ENCODE assay signal across 13 mouse cellular contexts in the genomic region with DNA sequence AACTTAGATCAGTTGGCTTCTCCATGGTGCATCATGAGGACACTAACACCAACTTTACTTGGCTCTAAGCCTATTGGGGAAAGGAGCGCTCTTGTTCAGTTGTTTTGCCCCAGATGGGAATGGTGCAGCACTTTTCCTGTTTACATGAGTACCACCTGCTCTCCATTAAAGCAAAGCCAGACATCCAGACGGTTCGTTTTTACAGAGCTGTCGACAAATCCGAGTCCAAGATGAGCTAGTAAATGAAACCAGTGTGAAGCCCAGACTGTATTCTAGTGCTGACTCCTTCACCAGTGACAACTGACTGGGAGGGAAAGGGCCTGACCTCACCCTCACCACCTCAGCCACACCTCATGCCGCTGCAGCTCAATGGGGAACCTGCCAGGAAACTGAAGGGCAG. TPM values are rescaled to one million over a fixed set of nuclear protein-coding genes. Genes with fewer than 3 reads are reported as not detected.
DNase-seq lines count a peak whose midpoint lies in the region; ATAC-seq lines count a peak whose summit lies in the region.
"Had no signal": no experiment of that assay in that cellular context is flagged by ENCODE, and none has a peak within 500 bp of the region (broad histone marks: within the 10 kb centered on the region; RNA-seq: fewer than 3 reads in every experiment).

No protein-coding gene starts in this region.

- H3K27ac ChIP-seq in intestine, embryonic 15.5 days: no peak overlapping the region
- 0 out of 2 replicates have a peak overlapping the region, but pooled peaks have one; percentile 19 for H3K27ac ChIP-seq in stomach, embryonic 16.5 days (ENCODE audit: low read length)

- no peak overlapping the region for H3K9ac ChIP-seq in intestine, embryonic 15.5 days
- H3K9ac ChIP-seq in stomach, embryonic 16.5 days (ENCODE audit: low read length): no peak overlapping the region
- H3K9ac ChIP-seq: heart, embryonic 12.5 days had no signal

- H3K9me3 ChIP-seq in intestine, embryonic 15.5 days: no peaks in the 10 kb centered on the region
- no peaks in the 10 kb centered on the region for H3K9me3 ChIP-seq in stomach, embryonic 16.5 days (replicated peaks; ENCODE audit: control insufficient read depth, low read length)
- H3K9me3 ChIP-seq: heart, embryonic 12.5 days had no signal

- H3K4me3 ChIP-seq in intestine, embryonic 15.5 days (replicated peaks): no peak overlapping the region
- no peak overlapping the region for H3K4me3 ChIP-seq in stomach, embryonic 16.5 days (replicated peaks; ENCODE audit: low read length)
- H3K4me3 ChIP-seq: heart, embryonic 12.5 days had no signal

- no peaks in the 10 kb centered on the region for H3K27me3 ChIP-seq in intestine, embryonic 15.5 days (replicated peaks)
- H3K27me3 ChIP-seq in stomach, embryonic 16.5 days (ENCODE audit: control insufficient read depth, insufficient read depth, low read length): no peaks in the 10 kb centered on the region
- H3K27me3 ChIP-seq: heart, embryonic 12.5 days had no signal

- no peak overlapping the region for H3K4me2 ChIP-seq in intestine, embryonic 15.5 days (replicated peaks)
- no peak overlapping the region for H3K4me2 ChIP-seq in stomach, embryonic 16.5 days (ENCODE audit: low read depth, low read length)
- H3K4me2 ChIP-seq: heart, embryonic 12.5 days; liver, embryonic 11.5 days had no signal

- 28% methylated on average over 6 of the region's 6 CpGs for WGBS in intestine, embryonic 15.5 days
- 35% methylated on average over 6 of the region's 6 CpGs for WGBS in stomach, embryonic 16.5 days

- peaks cover 4% of the 10 kb centered on the region; the same call in 1 of the 2 replicates for H3K4me1 ChIP-seq in intestine, embryonic 15.5 days (replicated peaks)
- no peaks in the 10 kb centered on the region for H3K4me1 ChIP-seq in stomach, embryonic 16.5 days (ENCODE audit: control insufficient read depth, insufficient read depth, low read length)
- H3K4me1 ChIP-seq: heart, embryonic 12.5 days had no signal

- peaks cover 34% of the 10 kb centered on the region for H3K36me3 ChIP-seq in intestine, embryonic 15.5 days
- peaks cover 20% of the 10 kb centered on the region for H3K36me3 ChIP-seq in stomach, embryonic 16.5 days (ENCODE audit: control insufficient read depth, insufficient read depth, low read length)

- ATAC-seq in intestine, embryonic 15.5 days: peak; percentile 39; the same call in 1 of the 2 replicates
- no peak; the same call in 1 of the 2 replicates for ATAC-seq in stomach, embryonic 16.5 days (ENCODE audit: insufficient read depth, low FRiP score)
- no peak for ATAC-seq in megakaryocyte, adult 5-6 weeks (ENCODE audit: poor library complexity, severe bottlenecking)
- ATAC-seq: hindbrain, embryonic 16.5 days had no signal

- peak; percentile 7 for DNase-seq in embryo, embryonic 10.5 days (ENCODE audit: low spot score)
- no peak for DNase-seq in embryo, embryonic 11 days
- peak; percentile 38 to 56 for DNase-seq in layer of hippocampus, adult 8-10 months (ENCODE audit: low spot score in 2 of 2)
- no peak for DNase-seq in layer of hippocampus, adult 11-12 months (ENCODE audit: low spot score)
- no peak for DNase-seq in kidney, postnatal 4 days
- DNase-seq: kidney, postnatal 36 days; retina, postnatal 1 day had no signal

RNA-seq across cellular contexts. Expression of a gene that starts 9.9 kb away (rescaled TPM):
- total RNA-seq in layer of hippocampus, adult 8-10 months (2022): 10 to 100 TPM; 14.4 to 19.3 (median 16.2) TPM
- polyA plus RNA-seq in intestine, embryonic 15.5 days (2015; fragmentation: Nextera tagmentation; extraction: Ambion mirVana): 13.9 and 16.4 TPM in 2 replicates
- polyA plus RNA-seq in stomach, embryonic 16.5 days (2015; fragmentation: Nextera tagmentation; extraction: Ambion mirVana): 16.7 and 18.4 TPM in 2 replicates
- total RNA-seq in megakaryocyte, adult 5-6 weeks (2015): 5.7 and 7.1 TPM in 2 replicates
- total RNA-seq in megakaryocyte, adult 5-6 weeks (2017): 3.6 and 3.9 TPM in 2 replicates

RNA-seq across cellular contexts. Expression of a gene that starts 10.8 kb away (rescaled TPM):
- total RNA-seq in layer of hippocampus, adult 8-10 months (2022): 10 to 100 TPM; 54.0 to 81.0 (median 67.7) TPM
- 72.3 and 76.3 TPM in 2 replicates for polyA plus RNA-seq in intestine, embryonic 15.5 days (2015; fragmentation: Nextera tagmentation; extraction: Ambion mirVana)
- 85.7 and 93.7 TPM in 2 replicates for polyA plus RNA-seq in stomach, embryonic 16.5 days (2015; fragmentation: Nextera tagmentation; extraction: Ambion mirVana)
- 11.9 and 20.2 TPM in 2 replicates for total RNA-seq in megakaryocyte, adult 5-6 weeks (2015)
- total RNA-seq in megakaryocyte, adult 5-6 weeks (2017): 14.0 and 16.9 TPM in 2 replicates

RNA-seq across cellular contexts. Expression of a gene that starts 29.0 kb away (rescaled TPM):
- 100 to 1,000 TPM in 1 of 4 experiments, 10 to 100 TPM in 3; 78.4 to 104 (median 90.6) TPM for total RNA-seq in layer of hippocampus, adult 8-10 months (2022)
- 449 and 476 TPM in 2 replicates for polyA plus RNA-seq in intestine, embryonic 15.5 days (2015; fragmentation: Nextera tagmentation; extraction: Ambion mirVana)
- 434 and 465 TPM in 2 replicates for polyA plus RNA-seq in stomach, embryonic 16.5 days (2015; fragmentation: Nextera tagmentation; extraction: Ambion mirVana)
- total RNA-seq in megakaryocyte, adult 5-6 weeks (2015): 342 and 413 TPM in 2 replicates
- 286 and 294 TPM in 2 replicates for total RNA-seq in megakaryocyte, adult 5-6 weeks (2017)

RNA-seq across cellular contexts. Expression of a gene that starts 34.6 kb away (rescaled TPM):
- 1 to 10 TPM; 2.1 to 3.1 (median 2.6) TPM for total RNA-seq in layer of hippocampus, adult 8-10 months (2022)
- polyA plus RNA-seq in intestine, embryonic 15.5 days (2015; fragmentation: Nextera tagmentation; extraction: Ambion mirVana): 183 and 190 TPM in 2 replicates
- 245 and 257 TPM in 2 replicates for polyA plus RNA-seq in stomach, embryonic 16.5 days (2015; fragmentation: Nextera tagmentation; extraction: Ambion mirVana)
- 20.2 and 20.3 TPM in 2 replicates for total RNA-seq in megakaryocyte, adult 5-6 weeks (2015)
- 25.5 and 35.5 TPM in 2 replicates for total RNA-seq in megakaryocyte, adult 5-6 weeks (2017)

RNA-seq across cellular contexts. Expression of a gene that starts 42.6 kb away (rescaled TPM):
- total RNA-seq in layer of hippocampus, adult 8-10 months (2022): 10 to 100 TPM; 13.2 to 23.8 (median 16.8) TPM
- 23.3 and 26.9 TPM in 2 replicates for polyA plus RNA-seq in intestine, embryonic 15.5 days (2015; fragmentation: Nextera tagmentation; extraction: Ambion mirVana)
- 28.8 and 31.8 TPM in 2 replicates for polyA plus RNA-seq in stomach, embryonic 16.5 days (2015; fragmentation: Nextera tagmentation; extraction: Ambion mirVana)
- 92.3 and 93.8 TPM in 2 replicates for total RNA-seq in megakaryocyte, adult 5-6 weeks (2015)
- 52.7 and 70.7 TPM in 2 replicates for total RNA-seq in megakaryocyte, adult 5-6 weeks (2017)

Comparison
In these comparisons a context has a peak if more than half of its experiments do, and no peak if none do; other contexts are left out.
1. DNase-seq: peak in embryo, embryonic 10.5 days (single experiment) and layer of hippocampus, adult 8-10 months (2 of 2); none in embryo, embryonic 11 days (single experiment), layer of hippocampus, adult 11-12 months (single experiment) and kidney, postnatal 4 days (0 of 2).